ENCODE assay signal across 8 mouse cellular contexts in the genomic region with DNA sequence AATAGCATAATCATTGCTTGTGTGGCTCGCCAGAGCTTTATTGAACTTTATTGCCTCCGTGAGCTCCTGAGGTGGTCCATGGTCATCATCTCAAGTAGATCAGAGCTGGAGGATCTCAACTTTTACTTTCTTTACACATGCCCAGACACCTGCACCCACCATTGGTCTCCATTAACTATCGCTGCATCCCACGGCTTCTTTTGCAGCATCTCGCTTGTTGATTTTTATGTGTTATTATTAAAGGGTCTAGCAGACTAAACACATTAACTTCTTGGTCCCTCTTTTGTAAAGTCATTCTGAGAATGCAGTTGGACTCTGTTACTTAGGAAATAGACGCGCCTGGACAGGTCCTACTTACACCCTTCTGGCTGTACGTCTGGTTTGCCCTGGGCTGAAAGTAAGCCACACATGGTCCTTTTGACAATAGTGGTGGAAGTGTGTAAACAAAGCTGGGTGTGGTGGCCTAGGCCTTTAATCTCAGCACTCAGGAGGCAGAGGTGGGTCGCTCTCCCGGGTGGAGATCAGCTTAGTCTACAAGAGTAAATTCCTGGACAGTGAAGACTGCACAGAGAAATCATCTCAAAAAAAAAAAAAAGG. TPM values are rescaled to one million over a fixed set of nuclear protein-coding genes. Genes with fewer than 3 reads are reported as not detected.
DNase-seq lines count a peak whose midpoint lies in the region; ATAC-seq and TF ChIP-seq lines count a peak whose summit lies in the region.

No protein-coding gene starts in this region.

- peak overlapping the region; percentile 98 for H3K27ac ChIP-seq in left cerebral cortex, adult 2 months
- H3K27ac ChIP-seq in embryonic facial prominence, embryonic 13.5 days: peak overlapping the region; percentile 88
- H3K27ac ChIP-seq in hindbrain, embryonic 16.5 days (ENCODE audit: low read depth, low read length): peak overlapping the region; percentile 98

- WGBS in embryonic facial prominence, embryonic 13.5 days: 86% methylated on average over 10 of the region's 10 CpGs
- 95% methylated on average over 10 of the region's 10 CpGs for WGBS in hindbrain, embryonic 16.5 days

- no peak for DNase-seq in left cerebral cortex, adult 2 months (ENCODE audit: extremely low spot score in 1 of 2, low spot score in 2 of 2)
- no peak for DNase-seq in left cerebral cortex, adult 8-10 months (ENCODE audit: low spot score in 2 of 2)
- peak; percentile 32 for DNase-seq in naive thymus-derived CD4-positive, alpha-beta T cell, adult 2 months (ENCODE audit: low read depth)
- no peak for DNase-seq in adrenal gland, adult 2 months
- no peak for DNase-seq in layer of hippocampus, adult 9-10 months (ENCODE audit: low spot score)
- DNase-seq in adrenal gland, postnatal 36 days: no peak

- peak overlapping the region; percentile 55 for H3K4me2 ChIP-seq in embryonic facial prominence, embryonic 13.5 days
- H3K4me2 ChIP-seq in hindbrain, embryonic 16.5 days (ENCODE audit: low read length): peak overlapping the region; percentile 61

- no peaks in the 10 kb centered on the region for H3K36me3 ChIP-seq in embryonic facial prominence, embryonic 13.5 days
- no peaks in the 10 kb centered on the region for H3K36me3 ChIP-seq in hindbrain, embryonic 16.5 days (ENCODE audit: control insufficient read depth, insufficient read depth, low read length)

- H3K27me3 ChIP-seq in embryonic facial prominence, embryonic 13.5 days: no peaks in the 10 kb centered on the region
- no peaks in the 10 kb centered on the region for H3K27me3 ChIP-seq in hindbrain, embryonic 16.5 days (replicated peaks; ENCODE audit: control insufficient read depth, insufficient read depth, low read length)

- intact Hi-C loops in left cerebral cortex, adult 2 months (cut with DNase I): no loop called here

- H3K4me3 ChIP-seq in left cerebral cortex, adult 2 months: peak overlapping the region; percentile 77
- H3K4me3 ChIP-seq in embryonic facial prominence, embryonic 13.5 days: peak overlapping the region; percentile 98
- peak overlapping the region; percentile 97; the same call in 1 of the 2 replicates for H3K4me3 ChIP-seq in hindbrain, embryonic 16.5 days (ENCODE audit: low read length)

- peaks cover 17% of the 10 kb centered on the region; the same call in 1 of the 2 replicates for H3K4me1 ChIP-seq in embryonic facial prominence, embryonic 13.5 days
- peaks cover 14% of the 10 kb centered on the region for H3K4me1 ChIP-seq in hindbrain, embryonic 16.5 days (ENCODE audit: control insufficient read depth, insufficient read depth, low read depth, low read length)

- 0 out of 2 replicates have a peak overlapping the region, but pooled peaks have one; percentile 95 for H3K9ac ChIP-seq in embryonic facial prominence, embryonic 13.5 days
- H3K9ac ChIP-seq in hindbrain, embryonic 16.5 days (ENCODE audit: low read depth, low read length): no peak overlapping the region

- ATAC-seq in embryonic facial prominence, embryonic 13.5 days (ENCODE audit: insufficient number of reproducible peaks, insufficient read depth, low FRiP score, low TSS enrichment, low read depth): no peak
- ATAC-seq in hindbrain, embryonic 16.5 days: peak; percentile 31; the same call in 1 of the 2 replicates

- H3K9me3 ChIP-seq in embryonic facial prominence, embryonic 13.5 days: no peaks in the 10 kb centered on the region
- H3K9me3 ChIP-seq in hindbrain, embryonic 16.5 days (ENCODE audit: control insufficient read depth, low read length): no peaks in the 10 kb centered on the region

- TF ChIP-seq CTCF in left cerebral cortex, adult 2 months (IDR thresholded peaks at IDR 0.05): no peak

RNA-seq across cellular contexts. Expression of gene Sbno1, which starts 0.8 kb away (rescaled TPM):
- total RNA-seq in left cerebral cortex, adult 2 months (2021): 100 to 1,000 TPM; 180 to 185 TPM
- total RNA-seq in left cerebral cortex, adult 8-10 months (2022): 100 to 1,000 TPM; 137 to 172 (median 153) TPM
- 93.7 and 97.7 TPM in 2 replicates for polyA plus RNA-seq in embryonic facial prominence, embryonic 13.5 days (2015; fragmentation: Nextera tagmentation; extraction: Ambion mirVana)
- polyA plus RNA-seq in hindbrain, embryonic 16.5 days (2015; fragmentation: Nextera tagmentation; extraction: Ambion mirVana): 83.6 and 84.3 TPM in 2 replicates
- 100 to 1,000 TPM in 1 of 2 experiments, 10 to 100 TPM in 1; 74.1 to 119 TPM for total RNA-seq in adrenal gland, adult 2 months (2021)
- polyA plus RNA-seq in adrenal gland, adult 2 months (2012; rRNA removed): 6.0 and 6.9 TPM in 2 replicates
- total RNA-seq in adrenal gland, postnatal 36 days (2021): 100 to 1,000 TPM in 1 of 2 experiments, 10 to 100 TPM in 1; 84.3 to 100 TPM

RNA-seq across cellular contexts. Expression of gene Kmt5a, which starts 13.2 kb away (rescaled TPM):
- 10 to 100 TPM; 60.9 to 74.6 TPM for total RNA-seq in left cerebral cortex, adult 2 months (2021)
- 10 to 100 TPM; 46.3 to 56.1 (median 53.9) TPM for total RNA-seq in left cerebral cortex, adult 8-10 months (2022)
- polyA plus RNA-seq in embryonic facial prominence, embryonic 13.5 days (2015; fragmentation: Nextera tagmentation; extraction: Ambion mirVana): 43.4 and 45.5 TPM in 2 replicates
- 12.0 and 14.6 TPM in 2 replicates for polyA plus RNA-seq in hindbrain, embryonic 16.5 days (2015; fragmentation: Nextera tagmentation; extraction: Ambion mirVana)
- total RNA-seq in adrenal gland, adult 2 months (2021): 100 to 1,000 TPM; 127 to 288 TPM
- 48.9 and 65.7 TPM in 2 replicates for polyA plus RNA-seq in adrenal gland, adult 2 months (2012; rRNA removed)
- total RNA-seq in adrenal gland, postnatal 36 days (2021): 100 to 1,000 TPM; 172 to 188 TPM

RNA-seq across cellular contexts. Expression of gene Rilpl2, which starts 51.6 kb away (rescaled TPM):
- total RNA-seq in left cerebral cortex, adult 2 months (2021): 10 to 100 TPM; 17.9 to 21.0 TPM
- 10 to 100 TPM; 13.3 to 18.3 (median 15.8) TPM for total RNA-seq in left cerebral cortex, adult 8-10 months (2022)
- 39.8 and 40.1 TPM in 2 replicates for polyA plus RNA-seq in embryonic facial prominence, embryonic 13.5 days (2015; fragmentation: Nextera tagmentation; extraction: Ambion mirVana)
- polyA plus RNA-seq in hindbrain, embryonic 16.5 days (2015; fragmentation: Nextera tagmentation; extraction: Ambion mirVana): 28.5 and 31.8 TPM in 2 replicates
- total RNA-seq in adrenal gland, adult 2 months (2021): 10 to 100 TPM; 16.6 to 31.2 TPM
- 38.5 and 44.1 TPM in 2 replicates for polyA plus RNA-seq in adrenal gland, adult 2 months (2012; rRNA removed)
- total RNA-seq in adrenal gland, postnatal 36 days (2021): 10 to 100 TPM; 21.4 to 23.9 TPM

RNA-seq across cellular contexts. Expression of gene Snrnp35, which starts 56.4 kb away (rescaled TPM):
- total RNA-seq in left cerebral cortex, adult 2 months (2021): 10 to 100 TPM; 19.9 to 20.8 TPM
- total RNA-seq in left cerebral cortex, adult 8-10 months (2022): 10 to 100 TPM; 19.0 to 29.8 (median 23.9) TPM
- polyA plus RNA-seq in embryonic facial prominence, embryonic 13.5 days (2015; fragmentation: Nextera tagmentation; extraction: Ambion mirVana): 25.9 and 28.3 TPM in 2 replicates
- 19.6 and 21.9 TPM in 2 replicates for polyA plus RNA-seq in hindbrain, embryonic 16.5 days (2015; fragmentation: Nextera tagmentation; extraction: Ambion mirVana)
- 10 to 100 TPM; 19.0 to 25.7 TPM for total RNA-seq in adrenal gland, adult 2 months (2021)
- 1.4 and 1.8 TPM in 2 replicates for polyA plus RNA-seq in adrenal gland, adult 2 months (2012; rRNA removed)
- total RNA-seq in adrenal gland, postnatal 36 days (2021): 10 to 100 TPM; 19.4 to 20.5 TPM
